Mouse (Mus musculus): ENCODE measurements around the gene Snrpc. TPM values are rescaled to one million over a fixed set of nuclear protein-coding genes. Genes with fewer than 3 reads are reported as not detected.

Gene Snrpc
- total RNA-seq (2023; ENCODE audit: inconsistent age) = 71.4 to 77.3 TPM (median 75.4 TPM) in 4 replicates

GRCm38 (mm10) chr17:27837850-27838249 is at the start of gene Snrpc:
Snrpc (plus strand) TSS chr17:27838150.

DNA sequence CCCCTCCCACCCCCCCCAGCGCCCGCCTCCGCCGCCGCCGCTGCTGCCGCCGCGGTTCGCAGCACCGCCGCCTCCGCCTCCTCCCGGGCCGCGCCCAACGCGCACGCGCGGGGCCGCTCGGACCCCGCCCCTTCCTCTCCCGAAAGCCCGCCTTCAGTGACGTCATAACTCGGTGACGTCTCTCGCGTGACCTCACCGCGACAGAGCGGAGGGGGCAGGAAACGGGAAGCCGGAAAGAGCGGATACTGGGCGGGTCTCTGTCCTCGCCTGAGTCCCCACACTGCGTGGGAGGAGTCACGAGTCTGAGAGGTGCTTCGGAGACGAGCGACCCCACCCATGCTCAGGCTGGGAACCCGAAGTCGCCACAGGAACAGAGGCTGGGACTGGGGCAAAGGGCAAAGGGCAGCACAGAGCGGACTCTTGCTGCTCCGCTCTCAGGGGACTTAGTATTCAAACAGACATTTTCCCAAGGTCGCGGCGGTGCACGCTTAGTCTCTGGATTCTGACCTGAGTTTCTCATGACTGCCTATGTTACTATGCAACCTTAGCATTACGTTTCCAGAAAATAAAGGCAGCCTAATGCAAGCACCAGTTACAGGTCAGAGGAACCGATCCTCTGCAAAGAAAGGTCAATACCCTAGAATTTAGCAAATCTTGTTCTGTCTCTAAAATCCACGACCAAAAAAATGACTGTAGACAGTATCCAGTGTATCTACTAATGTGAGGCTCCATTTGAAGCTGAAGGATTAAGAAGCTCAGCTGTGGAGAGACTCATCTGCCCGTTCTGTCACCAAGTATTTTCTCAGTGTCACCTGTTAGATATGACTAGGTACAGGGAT is 17.2 kb upstream of the Snrpc start, which contains the start of gene D17Wsu92e:
TSS of gene D17Wsu92e (minus strand) at position 81 of the 839 bp plus-strand sequence.

DNA sequence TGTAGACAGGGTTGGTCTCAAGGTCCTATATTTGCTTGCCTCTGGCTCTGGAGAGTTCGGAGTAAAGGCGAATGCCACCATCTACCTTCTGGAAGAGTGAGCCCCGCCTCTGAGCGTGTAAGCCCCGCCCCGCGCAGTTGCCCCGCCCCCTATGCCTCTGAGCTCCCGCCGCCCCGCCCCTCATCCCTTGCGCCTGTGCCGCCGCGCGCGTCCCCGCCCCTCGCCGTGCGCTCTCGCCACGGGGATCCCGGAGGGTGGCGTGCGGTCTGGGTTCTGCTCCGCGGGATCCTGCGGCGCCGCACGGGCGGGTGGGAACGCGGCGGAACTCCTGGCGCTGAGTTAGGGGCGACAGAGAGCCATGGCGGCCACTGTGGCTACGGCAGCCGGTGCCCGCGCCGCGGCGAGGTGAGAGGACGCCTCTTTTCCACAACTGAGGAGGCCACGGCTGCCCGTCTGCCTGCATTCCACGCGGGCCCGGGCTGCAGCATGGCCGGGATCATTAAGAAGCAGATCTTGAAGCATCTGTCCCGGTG is 18.4 kb downstream of the Snrpc start, which contains the start of gene Uhrf1bp1:
TSS of gene Uhrf1bp1 (plus strand) at position 177 of the 533 bp plus-strand sequence.

Other genes starting within 250 kb of the Snrpc start
- 96.9 to 111 TPM (median 107 TPM) in 4 replicates for gene Nudt3, start 214.7 kb upstream of the Snrpc start, total RNA-seq (2023; ENCODE audit: inconsistent age)
- gene RPS10-NUDT3, start 202.9 kb upstream of the Snrpc start, total RNA-seq (2023; ENCODE audit: inconsistent age) = not detected in 4 replicates
- gene Rps10, start 201.5 kb upstream of the Snrpc start, total RNA-seq (2023; ENCODE audit: inconsistent age) = 1,996 to 2,109 TPM (median 2,092 TPM) in 4 replicates
- gene Pacsin1, start 182.6 kb upstream of the Snrpc start, total RNA-seq (2023; ENCODE audit: inconsistent age) = 16.4 to 22.3 TPM (median 18.0 TPM) in 4 replicates
- gene Spdef, start 109.2 kb upstream of the Snrpc start, total RNA-seq (2023; ENCODE audit: inconsistent age) = 0.48 to 0.87 TPM (median 0.61 TPM) in 4 replicates
- gene D17Wsu92e, start 17.5 kb upstream of the Snrpc start, total RNA-seq (2023; ENCODE audit: inconsistent age) = 69.5 to 77.5 TPM (median 73.2 TPM) in 4 replicates
- gene Uhrf1bp1, start 18.3 kb downstream of the Snrpc start, total RNA-seq (2023; ENCODE audit: inconsistent age) = 4.0 to 7.3 TPM (median 7.0 TPM) in 4 replicates
- 35.6 to 45.3 TPM (median 41.6 TPM) in 4 replicates for gene Anks1, start 71.2 kb downstream of the Snrpc start, total RNA-seq (2023; ENCODE audit: inconsistent age)
- gene Taf11, start 71.7 kb downstream of the Snrpc start, total RNA-seq (2023; ENCODE audit: inconsistent age) = 36.3 to 40.0 TPM (median 37.0 TPM) in 4 replicates
- gene Tcp11, start 242.5 kb downstream of the Snrpc start, total RNA-seq (2023; ENCODE audit: inconsistent age) = 5.1 to 7.3 TPM (median 6.1 TPM) in 4 replicates

All from B cell, adult (primary cell).